Mouse (Mus musculus) midbrain, embryonic 16.5 days (tissue): ENCODE measurements around the gene Tbc1d9b. TPM values are rescaled to one million over a fixed set of nuclear protein-coding genes. Genes with fewer than 3 reads are reported as not detected.

Source experiments
- ATAC-seq: fragments of 200-750 bp; cut with Nextera tagmentation; 2 replicates; pipeline ENCODE4 v1.8.0; 2017; ENCODE audit warnings: moderate TSS enrichment
- H3K27ac ChIP-seq: fragments of 300-500 bp; sonication (generic); 2 replicates; pipeline ENCODE4 v1.5.1; 2014; ENCODE audit warnings: mild to moderate bottlenecking, low read length, mixed read lengths
- H3K27me3 ChIP-seq: fragments of 300-500 bp; sonication (generic); 2 replicates; pipeline ENCODE4 v1.6.1; 2014; ENCODE audit warnings: low read depth, low read length, mixed read lengths; ENCODE audit not compliant: control insufficient read depth, insufficient read depth
- H3K36me3 ChIP-seq: fragments of 300-500 bp; sonication (generic); 2 replicates; pipeline ENCODE4 v1.6.1; 2014; ENCODE audit warnings: mild to moderate bottlenecking, low read length, moderate library complexity, mixed read lengths; ENCODE audit not compliant: control insufficient read depth, insufficient read depth
- H3K4me1 ChIP-seq: fragments of 300-500 bp; sonication (generic); 2 replicates; pipeline ENCODE4 v1.6.1; 2014; ENCODE audit warnings: mild to moderate bottlenecking, low read length, mixed read lengths; ENCODE audit not compliant: control insufficient read depth, insufficient read depth
- H3K4me2 ChIP-seq: fragments of 300-500 bp; sonication (generic); 2 replicates; pipeline ENCODE4 v1.6.1; 2014; ENCODE audit warnings: mild to moderate bottlenecking, low read length, mixed read lengths
- H3K4me3 ChIP-seq: fragments of 300-500 bp; sonication (generic); 2 replicates; pipeline ENCODE4 v1.5.1; 2014; ENCODE audit warnings: low read depth, mild to moderate bottlenecking, low read length, moderate library complexity, mixed read lengths
- H3K9ac ChIP-seq: fragments of 300-500 bp; sonication (generic); 2 replicates; pipeline ENCODE4 v1.6.1; 2014; ENCODE audit warnings: low read depth, low read length, mixed read lengths
- H3K9me3 ChIP-seq: fragments of 300-500 bp; sonication (generic); replicated peaks from 2 replicates; pipeline ENCODE4 v1.6.1; 2014; ENCODE audit warnings: mild to moderate bottlenecking, low read length, mixed read lengths; ENCODE audit not compliant: control insufficient read depth, poor library complexity, severe bottlenecking
- WGBS: fragments of 180-500 bp; shearing (Covaris S2); extraction: QIAGEN DNeasy Blood & Tissue Kit; methylation state at CpG from one replicate; pipeline ENCODE4 v1.1.7; 2014; 5-methylcytosine and 5-hydroxymethylcytosine counted together
- polyA plus RNA-seq: library from polyadenylated mRNA; unstranded; fragments of >200 nt; fragmentation: Nextera tagmentation; extraction: Ambion mirVana; gene quantifications from 2 replicates; pipeline ENCODE4 v1.2.1, GENCODE M21; 2015

Tbc1d9b gene
- polyA plus RNA-seq, 1 experiment from 2014 or later, result 38.4 TPM

DNA sequence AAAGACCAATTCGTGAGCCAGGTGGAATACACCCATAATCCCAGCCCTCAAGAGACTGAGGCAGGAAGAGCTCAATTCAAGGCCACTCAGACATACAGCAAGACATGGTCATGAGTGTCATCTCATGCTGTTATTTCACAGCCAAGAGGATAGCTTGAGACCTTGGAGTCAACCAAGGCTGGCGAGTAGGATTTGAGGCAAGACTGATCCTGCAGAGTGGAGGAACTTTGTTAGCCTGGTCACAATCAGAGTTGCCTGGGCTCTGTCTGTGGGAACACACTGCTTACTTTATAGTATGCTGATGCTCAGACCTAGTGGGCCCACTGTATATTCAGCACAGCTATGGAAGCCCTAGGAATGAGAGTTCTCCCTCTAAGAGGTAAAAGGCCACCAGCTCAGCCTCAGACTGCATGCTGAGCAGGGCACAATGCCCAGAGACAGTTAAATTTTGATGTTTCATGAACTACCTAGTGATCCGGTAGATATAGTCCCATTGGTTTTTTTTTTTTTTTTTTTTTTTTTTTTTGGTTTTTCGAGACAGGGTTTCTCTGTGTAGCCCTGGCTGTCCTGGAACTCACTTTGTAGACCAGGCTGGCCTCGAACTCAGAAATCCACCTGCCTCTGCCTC, 67.1 kb downstream of the Tbc1d9b start:
- 80% methylated on average over 3 of the region's 5 CpGs for WGBS
- Histone ChIP-seq H3K4me1 (no peaks in the 10 kb centered on the region), H3K27me3 (no peaks in the 10 kb centered on the region), H3K4me3 (no peak overlapping the region), H3K9me3 (no peaks in the 10 kb centered on the region), H3K36me3 (peaks cover 53% of the 10 kb centered on the region), H3K27ac (no peak overlapping the region), H3K9ac (no peak overlapping the region), H3K4me2 (no peak overlapping the region)
- ATAC-seq, result no peak

DNA sequence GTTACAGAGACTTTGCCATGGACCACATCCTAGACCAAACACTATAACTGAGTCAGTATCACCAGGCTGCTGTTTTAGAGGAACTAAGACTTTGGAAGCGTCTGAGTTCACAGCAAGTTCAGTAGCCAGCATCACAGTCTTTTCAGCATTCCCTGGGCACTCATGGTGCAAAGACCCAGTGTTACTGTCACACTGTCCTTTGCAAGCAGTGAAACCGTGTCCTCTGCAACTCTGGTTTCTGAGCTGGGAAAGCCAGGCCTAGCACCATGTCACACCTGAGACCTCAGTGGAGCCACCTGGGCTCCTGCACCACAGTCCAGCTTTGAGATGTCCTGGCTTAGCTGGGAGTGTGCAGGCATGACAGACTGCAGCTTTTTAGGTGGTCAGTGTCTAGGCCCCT, 67.7 kb downstream of the Tbc1d9b start:
- no peak for ATAC-seq

DNA sequence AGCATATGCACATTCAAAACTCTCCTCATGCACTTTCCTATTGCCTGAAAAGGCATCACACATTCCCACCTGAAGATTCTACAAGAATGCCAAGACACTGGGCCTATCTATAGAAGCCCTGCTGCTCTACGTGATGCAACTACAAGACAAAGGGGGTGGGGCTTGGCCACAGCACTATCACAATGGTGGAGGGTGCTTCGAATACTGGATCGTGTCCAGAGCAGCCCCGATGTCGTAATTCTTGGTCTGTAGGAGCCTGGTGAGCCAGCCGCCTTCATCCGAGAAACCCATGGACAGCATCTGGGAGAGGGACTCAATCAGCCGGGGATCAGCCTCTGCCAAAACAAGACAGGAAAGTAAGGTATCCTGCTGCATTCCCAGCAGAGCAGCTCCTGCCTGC, 69.4 kb downstream of the Tbc1d9b start:
- 80% methylated on average over 8 of the region's 8 CpGs for WGBS
- peaks cover 70% of the 10 kb centered on the region for H3K36me3 ChIP-seq

More for the DNA sequence above, 67.7 kb downstream of the Tbc1d9b start:
- no peaks in the 10 kb centered on the region for H3K9me3 ChIP-seq
- no peak overlapping the region for H3K9ac ChIP-seq
- H3K4me3 ChIP-seq, result no peak overlapping the region
- no peak overlapping the region for H3K4me2 ChIP-seq
- H3K27me3 ChIP-seq, result no peaks in the 10 kb centered on the region
- no peaks in the 10 kb centered on the region for H3K4me1 ChIP-seq
- H3K27ac ChIP-seq, result no peak overlapping the region
- peaks cover 55% of the 10 kb centered on the region for H3K36me3 ChIP-seq
- WGBS, result 92% methylated on average over 2 of the region's 2 CpGs

DNA sequence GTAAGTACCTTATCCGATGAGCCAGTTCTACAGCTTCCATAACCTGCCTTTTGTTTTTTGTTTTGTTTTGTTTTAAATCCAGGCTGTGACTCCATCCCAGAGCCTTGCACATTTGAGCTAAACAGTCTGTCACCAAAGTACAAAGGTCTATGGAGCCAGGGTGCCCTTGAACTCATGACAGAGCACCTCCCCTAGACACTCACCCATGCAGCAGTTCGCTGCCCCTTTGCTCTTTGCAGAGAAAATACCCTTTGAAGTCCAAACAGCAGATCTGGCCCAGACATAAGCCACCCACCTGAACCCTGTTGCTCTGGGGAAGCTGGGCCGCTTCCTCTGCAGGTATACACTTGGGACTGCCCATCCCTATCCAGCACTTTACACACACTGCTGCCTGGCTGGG, 70.4 kb downstream of the Tbc1d9b start:
- ATAC-seq, result no peak
- WGBS, result 95% methylated on average over 3 of the region's 3 CpGs
- Histone ChIP-seq H3K36me3 (peaks cover 74% of the 10 kb centered on the region), H3K27ac (no peak overlapping the region), H3K4me1 (no peaks in the 10 kb centered on the region), H3K9ac (no peak overlapping the region), H3K4me2 (no peak overlapping the region), H3K9me3 (no peaks in the 10 kb centered on the region), H3K27me3 (no peaks in the 10 kb centered on the region), H3K4me3 (no peak overlapping the region)

More for the DNA sequence above, 69.4 kb downstream of the Tbc1d9b start:
- no peak overlapping the region for H3K27ac ChIP-seq
- H3K4me2 ChIP-seq, result no peak overlapping the region
- H3K9me3 ChIP-seq, result no peaks in the 10 kb centered on the region
- no peaks in the 10 kb centered on the region for H3K4me1 ChIP-seq
- no peak overlapping the region for H3K4me3 ChIP-seq
- ATAC-seq, result no peak
- H3K9ac ChIP-seq, result no peak overlapping the region
- H3K27me3 ChIP-seq, result no peaks in the 10 kb centered on the region

DNA sequence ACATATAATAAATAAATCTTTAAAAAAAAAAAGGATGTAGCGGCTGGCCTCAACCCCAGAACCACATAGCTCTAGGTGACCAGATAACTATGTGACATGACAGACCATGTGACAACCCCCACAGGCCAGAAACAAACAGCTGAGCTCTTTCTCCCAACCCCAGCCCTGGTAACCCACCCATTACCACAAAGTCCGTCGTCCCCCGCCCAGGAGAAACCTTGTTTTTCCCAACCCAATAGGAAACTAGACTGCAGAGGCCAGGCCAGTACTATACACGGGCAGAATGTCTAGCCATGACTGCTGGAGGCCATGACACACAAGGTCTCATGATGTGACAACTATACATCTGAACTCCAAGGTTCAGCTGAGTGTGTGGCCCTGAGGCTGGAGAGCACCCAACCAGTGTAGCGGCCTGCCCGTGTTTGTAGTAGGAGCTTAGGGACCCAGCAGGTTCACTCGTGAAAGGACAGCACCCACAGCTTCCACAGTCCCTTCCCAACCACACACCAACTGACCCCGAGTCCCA, 72.2 kb downstream of the Tbc1d9b start:
- H3K27me3 ChIP-seq, result no peaks in the 10 kb centered on the region
- H3K4me1 ChIP-seq, result peaks cover under 1% of the 10 kb centered on the region
- no peak for ATAC-seq
- peaks cover 69% of the 10 kb centered on the region for H3K36me3 ChIP-seq
- 96% methylated on average over 9 of the region's 9 CpGs for WGBS
- H3K27ac ChIP-seq, result no peak overlapping the region
- no peak overlapping the region for H3K9ac ChIP-seq
- H3K4me3 ChIP-seq, result no peak overlapping the region
- no peaks in the 10 kb centered on the region for H3K9me3 ChIP-seq
- H3K4me2 ChIP-seq, result no peak overlapping the region

DNA sequence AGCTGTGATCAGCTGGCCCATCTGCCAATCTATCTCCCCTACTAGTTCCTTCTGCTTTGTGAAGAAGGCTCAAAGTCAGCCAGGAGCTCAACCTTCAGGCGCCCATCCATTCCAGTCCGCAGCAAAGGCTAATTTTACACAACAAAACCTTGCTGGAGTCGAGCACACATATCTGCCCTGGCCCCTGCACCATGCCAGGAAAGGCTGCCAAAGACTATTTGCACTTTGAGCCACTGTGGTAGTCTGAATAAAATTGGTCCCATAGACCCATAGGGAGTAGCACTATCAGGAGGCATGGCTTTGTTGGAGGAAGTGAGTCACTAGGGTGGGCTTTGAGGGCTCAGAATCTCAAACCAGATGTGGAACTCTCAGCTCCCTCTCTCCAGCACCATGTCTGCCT, 74.2 kb downstream of the Tbc1d9b start:
- Histone ChIP-seq H3K9ac (no peak overlapping the region), H3K4me2 (no peak overlapping the region), H3K4me3 (no peak overlapping the region), H3K36me3 (peaks cover 55% of the 10 kb centered on the region), H3K4me1 (peaks cover 11% of the 10 kb centered on the region), H3K27ac (no peak overlapping the region), H3K9me3 (no peaks in the 10 kb centered on the region), H3K27me3 (no peaks in the 10 kb centered on the region)
- WGBS, result 92% methylated on average over 3 of the region's 3 CpGs
- ATAC-seq, result no peak

DNA sequence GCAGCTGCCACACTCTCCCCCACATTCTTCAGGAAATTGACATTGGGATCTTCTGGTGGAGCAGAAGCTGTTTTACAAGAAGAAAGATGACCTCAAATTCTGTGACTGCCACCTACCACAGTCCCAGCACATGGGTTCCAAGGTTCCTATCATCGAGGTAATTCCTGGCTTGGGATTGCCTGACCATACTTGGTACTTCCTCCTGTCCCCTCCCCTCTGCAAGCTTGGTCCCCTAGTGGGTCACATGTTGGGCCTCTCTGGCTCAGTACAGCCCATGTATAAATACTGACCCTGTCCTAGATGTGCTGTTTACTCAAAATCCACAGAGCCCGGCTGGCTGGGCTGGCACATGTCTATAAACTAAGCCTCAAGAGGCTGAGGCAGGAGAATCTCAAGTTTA, 74.8 kb downstream of the Tbc1d9b start:
- H3K4me1 ChIP-seq, result peaks cover 13% of the 10 kb centered on the region
- H3K9ac ChIP-seq, result no peak overlapping the region
- no peak overlapping the region for H3K27ac ChIP-seq
- no peak for ATAC-seq
- H3K36me3 ChIP-seq, result peaks cover 49% of the 10 kb centered on the region
- H3K4me3 ChIP-seq, result no peak overlapping the region
- no peaks in the 10 kb centered on the region for H3K27me3 ChIP-seq
- H3K4me2 ChIP-seq, result no peak overlapping the region
- H3K9me3 ChIP-seq, result no peaks in the 10 kb centered on the region
- WGBS, result 91% methylated on average over 2 of the region's 2 CpGs

DNA sequence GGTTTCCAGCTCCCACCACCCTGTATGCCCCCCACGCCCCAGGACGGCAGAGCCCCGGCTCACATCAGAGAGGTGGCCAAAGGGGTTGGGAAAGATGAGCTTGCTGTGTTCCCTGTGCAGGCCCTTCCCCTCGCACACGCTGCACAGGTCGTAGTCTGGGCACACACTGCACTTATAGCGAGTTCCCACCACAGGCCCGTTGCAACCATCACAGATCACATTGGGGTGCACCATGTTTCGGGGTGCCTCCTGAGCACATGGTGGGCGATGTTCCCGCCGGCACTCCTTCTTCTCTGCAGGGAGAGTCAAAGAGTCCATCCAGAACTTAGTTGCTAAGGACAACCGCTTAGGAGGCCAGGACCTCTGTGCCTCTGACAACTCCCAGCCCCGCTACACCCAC, 76.1 kb downstream of the Tbc1d9b start:
- Histone ChIP-seq H3K9me3 (no peaks in the 10 kb centered on the region), H3K27ac (no peak overlapping the region), H3K36me3 (peaks cover 37% of the 10 kb centered on the region), H3K4me3 (no peak overlapping the region), H3K27me3 (no peaks in the 10 kb centered on the region), H3K9ac (no peak overlapping the region), H3K4me1 (peaks cover 19% of the 10 kb centered on the region), H3K4me2 (no peak overlapping the region)
- no peak for ATAC-seq
- WGBS, result 96% methylated on average over 14 of the region's 14 CpGs

DNA sequence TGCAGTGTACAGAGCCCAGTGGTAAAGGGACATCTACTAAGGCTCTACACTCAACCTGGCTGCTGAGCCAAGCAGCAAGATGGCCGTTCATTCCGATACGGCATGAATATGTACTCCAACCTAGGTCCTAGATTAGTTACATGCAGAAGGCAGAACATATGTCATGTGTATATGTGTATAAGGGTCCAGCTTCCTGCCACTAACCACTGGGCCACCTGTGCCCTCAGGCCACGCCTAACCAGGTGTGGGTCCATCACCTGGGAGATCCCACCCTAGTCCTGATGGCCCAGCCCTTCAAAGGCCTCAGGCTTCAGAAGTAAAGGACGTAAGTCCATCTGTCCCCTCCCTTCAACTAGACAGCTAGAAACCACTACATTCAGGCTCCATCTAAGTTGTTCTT, 76.8 kb downstream of the Tbc1d9b start:
- Histone ChIP-seq H3K9ac (no peak overlapping the region), H3K9me3 (no peaks in the 10 kb centered on the region), H3K4me1 (peaks cover 20% of the 10 kb centered on the region), H3K4me2 (no peak overlapping the region), H3K27me3 (no peaks in the 10 kb centered on the region), H3K4me3 (no peak overlapping the region), H3K27ac (no peak overlapping the region), H3K36me3 (peaks cover 32% of the 10 kb centered on the region)
- 93% methylated on average over 5 of the region's 5 CpGs for WGBS
- ATAC-seq, result no peak
